Mouse (Mus musculus) lung, adult 2 months (tissue): ENCODE data around the gene Anks3.

ENCODE experiments used
- CTCF ChIP-seq: fragments of 200-500 bp; IDR thresholded peaks from 2 replicates; pipeline ENCODE4 v1.5.1; 2011; ENCODE audit warnings: mild to moderate bottlenecking, low read length, control low read depth; ENCODE audit not compliant: insufficient read depth
- POLR2A ChIP-seq: fragments of 200-500 bp; IDR thresholded peaks from 2 replicates; pipeline ENCODE4 v1.6.1; 2011; ENCODE audit warnings: low read depth, mild to moderate bottlenecking, control low read depth, low read length, borderline replicate concordance; ENCODE audit errors: extremely low read depth

DNA sequence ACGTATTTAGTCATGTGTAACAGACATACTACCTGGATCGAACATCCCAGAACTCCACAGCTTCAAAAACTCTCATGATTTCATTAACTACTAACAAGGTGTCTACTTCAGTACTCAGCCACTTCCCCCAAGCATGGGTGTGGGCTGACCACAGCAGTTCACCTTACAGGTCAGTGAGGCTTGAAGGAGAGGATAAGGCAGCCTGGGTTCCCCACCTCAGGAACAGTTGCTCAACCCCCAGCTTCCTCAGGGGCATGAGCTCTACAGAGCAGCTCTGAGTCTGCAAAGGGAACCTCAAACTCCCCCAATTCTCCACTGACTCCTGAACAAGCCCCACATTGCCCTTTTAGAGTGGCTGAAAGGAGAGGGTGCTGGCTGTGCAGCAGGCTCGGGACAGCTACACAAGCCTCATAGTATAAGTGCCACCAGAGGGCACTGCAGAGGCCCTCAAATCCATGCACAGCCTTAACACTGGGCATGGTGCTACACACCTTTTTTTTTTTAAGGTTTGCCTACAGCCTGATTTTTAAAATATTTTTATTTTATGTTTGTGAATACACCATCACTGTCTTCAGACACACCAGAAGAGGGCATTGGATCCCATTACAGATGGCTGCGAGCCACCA lies 15.9 kb upstream of the Anks3 start:
- TF ChIP-seq CTCF (peak; percentile 73), POLR2A (no peak)
